Mouse (Mus musculus) CH12.LX (cell line): ENCODE measurements around the gene H3f3b. TPM values are rescaled to one million over a fixed set of nuclear protein-coding genes. Genes with fewer than 3 reads are reported as not detected.

Experiments
- DNase-seq: peaks from one replicate; pipeline ENCODE4 v3.0.0-alpha.2; 2013; ENCODE audit errors: extremely low read depth
- H3K27ac ChIP-seq: 2 replicates; pipeline ENCODE4 v1.5.1; 2012; ENCODE audit warnings: low read depth, mild to moderate bottlenecking, control low read depth, moderate library complexity; ENCODE audit not compliant: insufficient read depth
- H3K27me3 ChIP-seq: replicated peaks from 2 replicates; pipeline ENCODE3; 2012; ENCODE audit warnings: inconsistent platforms
- H3K36me3 ChIP-seq, 2 experiments: replicated peaks in 1 of 2; 2 replicates each; pipeline versions ENCODE3 to v1.6.1; 2012; ENCODE audit warnings: inconsistent platforms in 1 of 2, low read length in 1 of 2, mild to moderate bottlenecking in 1 of 2, mixed read lengths in 1 of 2, moderate library complexity in 1 of 2; ENCODE audit not compliant: control insufficient read depth in 1 of 2, insufficient read depth in 1 of 2
- H3K4me1 ChIP-seq, 2 experiments: 2 replicates each; pipeline ENCODE4 v1.6.1; 2012; ENCODE audit warnings: inconsistent platforms in 1 of 2, moderate library complexity in 1 of 2; ENCODE audit not compliant: insufficient read depth in 2 of 2, control insufficient read depth in 1 of 2
- H3K4me2 ChIP-seq: 2 replicates; pipeline ENCODE4 v1.6.1; 2012; ENCODE audit warnings: low read depth, mild to moderate bottlenecking, control low read depth; ENCODE audit not compliant: poor library complexity, insufficient read depth, severe bottlenecking
- H3K4me3 ChIP-seq, 3 experiments: fragments of 150-350 bp in 1 of 3; sonication (generic) in 1 of 3; replicated peaks in 1 of 3; 2 replicates each; pipeline versions ENCODE3 to v1.5.1; 2011 to 2012; ENCODE audit warnings: low read depth in 2 of 3, low read length in 2 of 3, mild to moderate bottlenecking in 2 of 3, moderate library complexity in 2 of 3, control low read depth in 1 of 3, improper control_type of control experiment in 1 of 3, inconsistent platforms in 1 of 3, mixed read lengths in 1 of 3; ENCODE audit not compliant: poor library complexity in 1 of 3
- H3K79me2 ChIP-seq: replicated peaks from 2 replicates; pipeline ENCODE4 v1.6.1; 2012; ENCODE audit warnings: mild to moderate bottlenecking, moderate library complexity; ENCODE audit not compliant: control insufficient read depth, poor library complexity, insufficient read depth, severe bottlenecking; ENCODE audit errors: extremely low read depth
- H3K9ac ChIP-seq: 2 replicates; pipeline ENCODE4 v1.6.1; 2012; ENCODE audit warnings: low read depth, mild to moderate bottlenecking, control low read depth, moderate library complexity; ENCODE audit not compliant: insufficient read depth
- H3K9me3 ChIP-seq: replicated peaks from 2 replicates; pipeline ENCODE3; 2012; ENCODE audit warnings: low read length, inconsistent platforms, mixed read lengths
- CHD1 ChIP-seq: IDR thresholded peaks from 2 replicates; pipeline ENCODE4 v1.6.1; 2012; ENCODE audit warnings: low read depth, low read length, improper control_type of control experiment, inconsistent platforms
- CTCF ChIP-seq, 2 experiments: IDR thresholded peaks in 1 of 2; conservative IDR thresholded peaks in 1 of 2; 2 replicates each; pipeline ENCODE4 v1.5.1; 2011 to 2012; ENCODE audit warnings: low read depth in 2 of 2, low read length in 2 of 2, improper control_type of control experiment in 1 of 2, inconsistent platforms in 1 of 2, mild to moderate bottlenecking in 1 of 2, moderate library complexity in 1 of 2
- ELF1 ChIP-seq: IDR thresholded peaks from 2 replicates; pipeline ENCODE4 v1.6.1; 2014; ENCODE audit warnings: low read depth, mild to moderate bottlenecking, inconsistent platforms, low read length, improper control_type of control experiment
- IRF4 ChIP-seq: IDR thresholded peaks from 2 replicates; pipeline ENCODE4 v1.6.1; 2014; ENCODE audit warnings: low read depth, mild to moderate bottlenecking, inconsistent platforms, low read length, improper control_type of control experiment
- JUN ChIP-seq: IDR thresholded peaks from 2 replicates; pipeline ENCODE4 v1.6.1; 2011; ENCODE audit warnings: low read depth, mild to moderate bottlenecking, low read length, improper control_type of control experiment, moderate library complexity; ENCODE audit not compliant: insufficient read depth
- JUND ChIP-seq: conservative IDR thresholded peaks from 2 replicates; pipeline ENCODE4 v1.6.1; 2011; ENCODE audit warnings: low read depth, low read length, improper control_type of control experiment
- KAT2A ChIP-seq: IDR thresholded peaks from 2 replicates; pipeline ENCODE4 v1.6.1; 2012; ENCODE audit warnings: low read length, improper control_type of control experiment, inconsistent platforms; ENCODE audit not compliant: insufficient replicate concordance
- MAFK ChIP-seq: IDR thresholded peaks from 2 replicates; pipeline ENCODE4 v1.6.1; 2011; ENCODE audit warnings: low read length, improper control_type of control experiment; ENCODE audit not compliant: insufficient replicate concordance
- MAX ChIP-seq: IDR thresholded peaks from 2 replicates; pipeline ENCODE4 v1.6.1; 2011; ENCODE audit warnings: low read length, improper control_type of control experiment
- MAZ ChIP-seq: IDR thresholded peaks from 2 replicates; pipeline ENCODE4 v1.6.1; 2012; ENCODE audit warnings: low read depth, mild to moderate bottlenecking, inconsistent platforms, low read length, improper control_type of control experiment, moderate library complexity
- MEF2A ChIP-seq: IDR thresholded peaks from 2 replicates; pipeline ENCODE4 v1.6.1; 2014; ENCODE audit warnings: low read depth, mild to moderate bottlenecking, inconsistent platforms, low read length, improper control_type of control experiment, borderline replicate concordance
- NELFE ChIP-seq: IDR thresholded peaks from 2 replicates; pipeline ENCODE4 v1.6.1; 2011; ENCODE audit warnings: low read depth, low read length, improper control_type of control experiment
- NRF1 ChIP-seq: IDR thresholded peaks from 2 replicates; pipeline ENCODE4 v1.6.1; 2014; ENCODE audit warnings: low read depth, mild to moderate bottlenecking, inconsistent platforms, low read length, improper control_type of control experiment, moderate library complexity
- PAX5 ChIP-seq: IDR thresholded peaks from 2 replicates; pipeline ENCODE4 v1.6.1; 2012; ENCODE audit warnings: low read length, inconsistent platforms, mixed read lengths
- POLR2AphosphoS2 ChIP-seq: IDR thresholded peaks from 2 replicates; pipeline ENCODE4 v1.6.1; 2011; ENCODE audit warnings: low read depth, low read length, improper control_type of control experiment
- RAD21 ChIP-seq: IDR thresholded peaks from 2 replicates; pipeline ENCODE4 v1.6.1; 2011; ENCODE audit warnings: low read depth, mild to moderate bottlenecking, low read length, improper control_type of control experiment, moderate library complexity
- SMC3 ChIP-seq: IDR thresholded peaks from 2 replicates; pipeline ENCODE4 v1.6.1; 2011; ENCODE audit warnings: low read depth, low read length, improper control_type of control experiment
- ZC3H11A ChIP-seq: IDR thresholded peaks from 2 replicates; pipeline ENCODE4 v1.6.1; 2012; ENCODE audit warnings: low read depth, mild to moderate bottlenecking, inconsistent platforms, low read length, improper control_type of control experiment
- ZKSCAN1 ChIP-seq: IDR thresholded peaks from 2 replicates; pipeline ENCODE4 v1.6.1; 2012; ENCODE audit warnings: low read depth, inconsistent platforms, low read length, improper control_type of control experiment, borderline replicate concordance
- ZMIZ1 ChIP-seq: IDR thresholded peaks from 2 replicates; pipeline ENCODE4 v1.6.1; 2012; ENCODE audit warnings: low read depth, mild to moderate bottlenecking, inconsistent platforms, low read length, improper control_type of control experiment
- ZNF384 ChIP-seq: IDR thresholded peaks from 2 replicates; pipeline ENCODE4 v1.6.1; 2012; ENCODE audit warnings: low read depth, low read length, improper control_type of control experiment, inconsistent platforms
- dilution Hi-C: fragments of 300-500 bp; cut with MboI; formaldehyde crosslinking; loops from 2 replicates; pipeline ENCODE4 v1.14.3; 2020; ENCODE audit warnings: low sequenced_read_pairs; ENCODE audit not compliant: extremely low pct_unique_long_range_greater_than_20kb, extremely low pct_ligation_motif_present
- in situ Hi-C: fragments of 300-500 bp; cut with MboI; formaldehyde crosslinking; loops from 3 replicates; pipeline ENCODE4 v1.14.3; 2019; ENCODE audit warnings: low sequenced_read_pairs, low pct_ligation_motif_present, low pct_unique_long_range_greater_than_20kb, mixed read lengths
- polyA plus RNA-seq: library from polyadenylated mRNA; unstranded; fragments of >175 nt; gene quantifications from 2 replicates; pipeline ENCODE4 v1.2.1, GENCODE M21; 2012; ENCODE audit warnings: low read depth; ENCODE audit not compliant: insufficient read length
- total RNA-seq, 2 experiments: library from RNA; depleted of rRNA; stranded (reverse); fragments of 300-350 nt in 1 of 2; fragments of >200 nt in 1 of 2; gene quantifications; 2 replicates each; pipeline ENCODE4 v1.2.3; 2012 to 2014

The H3f3b gene
- total and polyA plus RNA-seq, 3 experiments = 340 to 889 (median 567) TPM

GRCm38 (mm10) chr11:116001725-116002124 is 26.0 kb downstream of the H3f3b start:
- Histone ChIP-seq H3K9ac (no peak overlapping the region), H3K27ac (no peak overlapping the region), H3K4me2 (no peak overlapping the region), H3K27me3 (peaks cover 5% of the 10 kb centered on the region), H3K9me3 (peaks cover 9% of the 10 kb centered on the region), H3K79me2 (no peaks in the 10 kb centered on the region), H3K4me1 (peaks cover 14 to 29% of the 10 kb centered on the region in 2 experiments), H3K4me3 (no peak overlapping the region), H3K36me3 (peaks cover 6 to 20% of the 10 kb centered on the region in 2 experiments)
- dilution Hi-C loops (no loop called here), in situ Hi-C loops (loop anchor here (25.0 kb wide), 1 partner anchor 389 kb away; the partner anchor contains the start of genes Gga3, Mif4gd and Mrps7)
- TF ChIP-seq ZMIZ1 = no peak
- TF ChIP-seq JUN = no peak
- TF ChIP-seq POLR2AphosphoS2 = no peak; the same call in 1 of the 2 replicates
- TF ChIP-seq NRF1 = no peak
- no peak for TF ChIP-seq CTCF (conservative IDR thresholded peaks at IDR 0.05 in 1 of 2, IDR thresholded peaks at IDR 0.05 in 1 of 2; ENCODE audit: low read depth in 2 of 2, low read length in 2 of 2)
- TF ChIP-seq MAZ = no peak
- TF ChIP-seq JUND = no peak
- TF ChIP-seq ZKSCAN1 = no peak
- TF ChIP-seq SMC3 = no peak
- no peak for TF ChIP-seq CHD1
- no peak for TF ChIP-seq PAX5
- TF ChIP-seq MEF2A = no peak
- TF ChIP-seq RAD21 = no peak
- TF ChIP-seq MAFK = no peak
- no peak for TF ChIP-seq ZNF384
- no peak for DNase-seq

- H3K36me3 ChIP-seq = peaks cover 0 to 9% of the 10 kb centered on the region in 2 experiments
Measured at GRCm38 (mm10) chr11:116000607-116001006, 27.2 kb downstream of the H3f3b start.

More at GRCm38 (mm10) chr11:116000607-116001006, 27.2 kb downstream of the H3f3b start:
- TF ChIP-seq MEF2A (no peak), POLR2AphosphoS2 (no peak), MAX (no peak), NELFE (no peak), JUN (no peak), ELF1 (no peak), IRF4 (no peak), NRF1 (no peak), ZC3H11A (no peak), CTCF (conservative IDR thresholded peaks at IDR 0.05 in 1 of 2, IDR thresholded peaks at IDR 0.05 in 1 of 2; ENCODE audit: low read depth in 2 of 2, low read length in 2 of 2) (no peak), MAFK (no peak), KAT2A (no peak)
- TF ChIP-seq, all 38 proteins: peak for 0
- in situ Hi-C loops = loop anchor here (25.0 kb wide), 1 partner anchor 388 kb away; the partner anchor contains the start of genes Gga3, Mif4gd and Mrps7
- DNase-seq = no peak
- H3K79me2 ChIP-seq = no peaks in the 10 kb centered on the region
- no peak overlapping the region for H3K27ac ChIP-seq
- peaks cover 13 to 27% of the 10 kb centered on the region in 2 experiments for H3K4me1 ChIP-seq
- dilution Hi-C loops = no loop called here
- no peak overlapping the region for H3K4me3 ChIP-seq
- no peak overlapping the region for H3K4me2 ChIP-seq
- peaks cover 9% of the 10 kb centered on the region for H3K9me3 ChIP-seq
- peaks cover 5% of the 10 kb centered on the region for H3K27me3 ChIP-seq
- H3K9ac ChIP-seq = no peak overlapping the region
